Mouse (Mus musculus) CH12.LX (cell line): ENCODE results near the gene BC052040.

Source experiments
- CTCF ChIP-seq, 2 experiments: IDR thresholded peaks in 1 of 2; conservative IDR thresholded peaks in 1 of 2; 2 replicates each; pipeline ENCODE4 v1.5.1; 2011 to 2012; ENCODE audit warnings: low read depth in 2 of 2, low read length in 2 of 2, improper control_type of control experiment in 1 of 2, inconsistent platforms in 1 of 2, mild to moderate bottlenecking in 1 of 2, moderate library complexity in 1 of 2
- EP300 ChIP-seq: IDR thresholded peaks from 2 replicates; pipeline ENCODE4 v1.6.1; 2011; ENCODE audit warnings: low read length, improper control_type of control experiment
- ETS1 ChIP-seq: conservative IDR thresholded peaks from 2 replicates; pipeline ENCODE4 v1.6.1; 2012; ENCODE audit warnings: low read depth, mild to moderate bottlenecking, inconsistent platforms, low read length, improper control_type of control experiment, moderate library complexity
- IRF4 ChIP-seq: IDR thresholded peaks from 2 replicates; pipeline ENCODE4 v1.6.1; 2014; ENCODE audit warnings: low read depth, mild to moderate bottlenecking, inconsistent platforms, low read length, improper control_type of control experiment
- MAX ChIP-seq: IDR thresholded peaks from 2 replicates; pipeline ENCODE4 v1.6.1; 2011; ENCODE audit warnings: low read length, improper control_type of control experiment
- NELFE ChIP-seq: IDR thresholded peaks from 2 replicates; pipeline ENCODE4 v1.6.1; 2011; ENCODE audit warnings: low read depth, low read length, improper control_type of control experiment
- POLR2A ChIP-seq: IDR thresholded peaks from 2 replicates; pipeline ENCODE4 v1.6.1; 2011; ENCODE audit warnings: low read depth, mild to moderate bottlenecking, improper control_type of control experiment, low read length
- RAD21 ChIP-seq: IDR thresholded peaks from 2 replicates; pipeline ENCODE4 v1.6.1; 2011; ENCODE audit warnings: low read depth, mild to moderate bottlenecking, low read length, improper control_type of control experiment, moderate library complexity
- SIN3A ChIP-seq: IDR thresholded peaks from 2 replicates; pipeline ENCODE4 v1.6.1; 2012; ENCODE audit warnings: low read length, improper control_type of control experiment, inconsistent platforms
- TCF12 ChIP-seq: IDR thresholded peaks from 2 replicates; pipeline ENCODE4 v1.6.1; 2014; ENCODE audit warnings: low read depth, mild to moderate bottlenecking, inconsistent platforms, low read length, improper control_type of control experiment
- USF1 ChIP-seq: IDR thresholded peaks from 2 replicates; pipeline ENCODE4 v1.6.1; 2014; ENCODE audit warnings: low read depth, mild to moderate bottlenecking, inconsistent platforms, low read length, improper control_type of control experiment
- ZNF384 ChIP-seq: IDR thresholded peaks from 2 replicates; pipeline ENCODE4 v1.6.1; 2012; ENCODE audit warnings: low read depth, low read length, improper control_type of control experiment, inconsistent platforms

GRCm38 (mm10) chr2:115751177-115751576 lies 169.7 kb downstream of the BC052040 start:
- TF ChIP-seq CTCF (conservative IDR thresholded peaks at IDR 0.05 in 1 of 2, IDR thresholded peaks at IDR 0.05 in 1 of 2; ENCODE audit: low read depth in 2 of 2, low read length in 2 of 2) (no peak), USF1 (no peak), IRF4 (no peak), EP300 (no peak), POLR2A (no peak), ETS1 (no peak), RAD21 (no peak), TCF12 (no peak), SIN3A (no peak), NELFE (no peak), ZNF384 (no peak), MAX (no peak)
